Mouse (Mus musculus): ENCODE data around the gene 1700029F12Rik. TPM values are rescaled to one million over a fixed set of nuclear protein-coding genes. Genes with fewer than 3 reads are reported as not detected.

1700029F12Rik gene
- total RNA-seq (2023): not detected

GRCm38 (mm10) chr13:97034262-97034661, at the start of gene 1700029F12Rik:
TSS of gene 1700029F12Rik (minus strand) at chr13:97034362.

GRCm38 (mm10) chr13:97066649-97067550, 32.7 kb upstream of the 1700029F12Rik start, which contains the start of gene Fam169a:
TSS of gene Fam169a (plus strand) at chr13:97067286.

Other genes with a start within 250 kb of the 1700029F12Rik start
- not detected for gene Gcnt4, start 109.7 kb downstream of the 1700029F12Rik start, total RNA-seq (2023)
- not detected for gene Fam169a, start 32.9 kb upstream of the 1700029F12Rik start, total RNA-seq (2023)
- not detected for gene Gm6169, start 64.9 kb upstream of the 1700029F12Rik start, total RNA-seq (2023)
- gene Gfm2, start 103.6 kb upstream of the 1700029F12Rik start, total RNA-seq (2023): 26.4 TPM
- 198 TPM for gene Nsa2, start 103.6 kb upstream of the 1700029F12Rik start, total RNA-seq (2023)
- gene Hexb, start 164.0 kb upstream of the 1700029F12Rik start, total RNA-seq (2023): 27.6 TPM
- 19.4 TPM for gene Enc1, start 206.7 kb upstream of the 1700029F12Rik start, total RNA-seq (2023)

Data from CD4-positive naive resting alpha-beta T cell, adult 76 days (primary cell).